Mouse (Mus musculus) midbrain, postnatal 0 days (tissue): ENCODE measurements around the gene Lmx1b. TPM values are rescaled to one million over a fixed set of nuclear protein-coding genes. Genes with fewer than 3 reads are reported as not detected.

Source experiments
- ATAC-seq: fragments of 200-750 bp; cut with Nextera tagmentation; 2 replicates; pipeline ENCODE4 v1.8.0; 2017; ENCODE audit warnings: moderate number of reproducible peaks, mild to moderate bottlenecking, moderate TSS enrichment, moderate library complexity; ENCODE audit not compliant: low FRiP score
- DNase-seq: peaks from one replicate; pipeline ENCODE4 v3.0.0-alpha.2; 2015; ENCODE audit warnings: low spot score
- H3K27ac ChIP-seq: fragments of 300-500 bp; sonication (generic); 2 replicates; pipeline ENCODE4 v1.5.1; 2014; ENCODE audit warnings: low read depth, mild to moderate bottlenecking, low read length, mixed read lengths
- H3K27me3 ChIP-seq: fragments of 300-500 bp; sonication (generic); 2 replicates; pipeline ENCODE4 v1.6.1; 2014; ENCODE audit warnings: low read length, control low read depth, mixed read lengths; ENCODE audit not compliant: insufficient read depth
- H3K36me3 ChIP-seq: fragments of 300-500 bp; sonication (generic); 2 replicates; pipeline ENCODE4 v1.6.1; 2014; ENCODE audit warnings: low read length, control low read depth, mixed read lengths; ENCODE audit not compliant: insufficient read depth
- H3K4me1 ChIP-seq: fragments of 300-500 bp; sonication (generic); 2 replicates; pipeline ENCODE4 v1.6.1; 2014; ENCODE audit warnings: mild to moderate bottlenecking, control low read depth, antibody characterized with exemption, low read length, mixed read lengths; ENCODE audit not compliant: insufficient read depth
- H3K4me2 ChIP-seq: fragments of 300-500 bp; sonication (generic); 2 replicates; pipeline ENCODE4 v1.6.1; 2014; ENCODE audit warnings: low read depth, mild to moderate bottlenecking, low read length, mixed read lengths; ENCODE audit not compliant: poor library complexity, severe bottlenecking
- H3K4me3 ChIP-seq: fragments of 300-500 bp; sonication (generic); 2 replicates; pipeline ENCODE4 v1.5.1; 2014; ENCODE audit warnings: low read depth, mild to moderate bottlenecking, low read length, moderate library complexity
- H3K9ac ChIP-seq: fragments of 300-500 bp; sonication (generic); replicated peaks from 2 replicates; pipeline ENCODE4 v1.6.1; 2014; ENCODE audit warnings: mild to moderate bottlenecking, low read length, moderate library complexity, mixed read lengths; ENCODE audit not compliant: poor library complexity, severe bottlenecking
- H3K9me3 ChIP-seq: fragments of 300-500 bp; sonication (generic); 2 replicates; pipeline ENCODE4 v1.6.1; 2016; ENCODE audit warnings: low read length, control low read depth
- CTCF ChIP-seq: IDR thresholded peaks from 2 replicates; pipeline ENCODE4 v1.5.1; 2016; ENCODE audit warnings: antibody characterized with exemption, mild to moderate bottlenecking
- WGBS: fragments of 180-500 bp; shearing (Covaris S2); extraction: QIAGEN DNeasy Blood & Tissue Kit; methylation state at CpG from one replicate; pipeline ENCODE4 v1.1.7; 2014; 5-methylcytosine and 5-hydroxymethylcytosine counted together
- polyA plus RNA-seq: library from polyadenylated mRNA; unstranded; fragments of >200 nt; fragmentation: Nextera tagmentation; extraction: Ambion mirVana; gene quantifications from 2 replicates; pipeline ENCODE4 v1.2.1, GENCODE M21; 2015
- total RNA-seq: library from RNA; depleted of rRNA; stranded (reverse); fragments of >200 nt; gene quantifications from 2 replicates; pipeline ENCODE4 v1.2.3, GENCODE M21; 2014; rRNA removed

Gene Lmx1b
- total RNA-seq, result 7.0 and 8.4 TPM in 2 replicates
- 0.65 and 0.83 TPM in 2 replicates for polyA plus RNA-seq

DNA sequence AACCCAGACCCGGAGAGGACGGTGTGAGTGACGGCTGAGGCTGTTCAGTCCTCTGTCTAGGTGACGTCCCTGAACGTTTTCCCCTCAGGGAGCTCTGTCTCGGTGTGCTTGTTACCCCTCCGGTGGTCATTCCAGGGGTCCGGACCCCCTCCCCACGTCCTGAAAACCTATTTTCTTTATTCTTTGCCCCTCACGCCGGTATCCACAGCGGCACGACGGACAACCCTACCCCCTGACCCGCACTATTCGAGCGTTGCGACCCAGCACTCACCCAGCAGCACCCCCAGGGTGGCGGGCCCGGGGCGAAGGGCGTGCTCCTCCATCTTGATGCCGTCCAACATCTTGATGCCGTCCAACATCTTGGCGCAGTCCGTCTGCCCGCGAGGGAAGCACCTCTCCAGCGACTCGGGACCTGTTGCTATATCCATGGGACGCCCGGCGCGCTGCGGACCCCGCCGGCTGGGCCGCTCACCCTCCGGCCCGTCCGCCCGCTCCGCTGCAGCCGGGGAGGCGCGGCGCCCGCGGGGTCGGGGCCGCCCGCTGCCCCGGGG lies at the start of gene Lmx1b:
Lmx1b (minus strand) TSS at position 341 of the 551 bp plus-strand sequence.
- H3K4me3 ChIP-seq, result peak within 1 kb of the TSS; percentile 26
- TF ChIP-seq CTCF, result no peak
- no peaks in the 10 kb centered on the region for H3K36me3 ChIP-seq
- no peak within 1 kb of the TSS for H3K27ac ChIP-seq
- DNase-seq, result no peak
- ATAC-seq, result no peak
- H3K4me1 ChIP-seq, result no peaks in the 10 kb centered on the region
- no peaks in the 10 kb centered on the region for H3K9me3 ChIP-seq
- WGBS, result 2% methylated on average over 44 of the region's 53 CpGs
- no peak within 1 kb of the TSS for H3K9ac ChIP-seq
- peaks cover 70% of the 10 kb centered on the region for H3K27me3 ChIP-seq
- peak within 1 kb of the TSS; percentile 40 for H3K4me2 ChIP-seq

DNA sequence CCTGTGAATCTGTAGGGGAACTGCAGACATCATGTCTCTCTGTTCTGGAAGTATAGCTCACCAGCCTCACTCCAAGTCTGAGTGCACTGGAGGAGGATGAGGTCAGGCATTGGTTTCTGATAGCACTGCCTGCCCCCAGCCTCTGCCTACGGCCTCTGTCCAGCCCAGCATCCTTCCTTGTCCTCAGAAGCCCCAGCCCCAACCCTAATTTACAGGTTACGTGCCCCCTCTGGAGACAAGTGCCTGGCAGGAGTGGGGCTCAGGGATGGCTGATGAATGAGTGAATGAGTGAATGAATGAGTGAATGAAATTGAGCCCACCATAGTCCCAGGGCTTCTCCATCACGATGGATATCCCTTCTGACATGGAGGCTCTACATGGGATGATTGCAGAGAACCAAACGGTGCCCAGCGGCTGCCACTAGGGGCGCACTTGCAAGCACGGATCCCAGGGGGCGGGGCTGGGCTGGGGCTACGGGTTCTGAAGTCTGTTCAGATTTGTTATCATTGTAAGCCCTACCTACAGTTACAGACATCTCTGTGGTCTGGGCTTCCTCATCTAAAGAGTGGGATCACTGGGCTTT lies 49.7 kb upstream of the Lmx1b start:
- peak; percentile 64; the same call in 1 of the 2 replicates for ATAC-seq

DNA sequence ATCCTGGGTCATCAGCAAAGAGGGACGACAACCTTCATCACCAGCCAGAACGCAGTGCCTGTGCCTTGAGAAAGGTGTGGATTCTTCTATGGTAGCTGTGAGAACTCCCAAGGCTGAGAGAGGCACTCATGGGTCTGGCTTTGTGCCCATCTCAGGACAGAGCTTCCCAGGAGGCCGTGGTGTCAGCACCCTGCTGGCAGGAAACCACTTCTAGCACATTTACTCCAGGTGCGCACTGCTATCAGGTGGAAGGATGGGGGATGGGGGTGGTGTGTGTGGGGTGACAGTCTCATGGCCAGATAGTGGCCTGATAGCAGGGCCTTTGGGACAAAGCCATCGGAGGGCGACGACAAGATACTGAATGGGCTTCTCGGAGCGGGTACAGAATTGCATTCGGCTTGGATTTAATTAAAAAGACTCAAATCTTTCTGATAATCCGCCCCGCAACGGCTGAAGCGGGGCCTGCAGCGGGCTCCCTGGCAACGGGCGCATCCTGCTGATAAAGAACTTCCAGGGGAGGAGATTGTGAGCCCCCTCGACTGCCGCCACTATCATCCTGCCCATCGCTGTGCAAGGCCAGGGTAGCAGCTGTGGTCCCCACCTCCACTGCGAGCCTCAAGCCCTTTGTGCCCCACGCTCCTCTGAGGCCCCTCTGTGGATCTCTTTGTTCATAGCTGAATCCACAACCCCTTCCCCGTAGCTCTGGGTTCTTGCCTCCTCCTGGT lies 49.0 kb upstream of the Lmx1b start:
- ATAC-seq (peak; percentile 18; the same call in 1 of the 2 replicates), DNase-seq (peak; percentile 25)
- Histone ChIP-seq H3K4me3 (no peak overlapping the region), H3K9ac (0 out of 2 replicates have a peak overlapping the region, but pooled peaks have one; percentile 24), H3K36me3 (no peaks in the 10 kb centered on the region), H3K9me3 (no peaks in the 10 kb centered on the region), H3K4me1 (peaks cover 10% of the 10 kb centered on the region; the same call in 1 of the 2 replicates), H3K4me2 (no peak overlapping the region), H3K27me3 (no peaks in the 10 kb centered on the region), H3K27ac (peak overlapping the region; percentile 55)
- TF ChIP-seq CTCF, result no peak
- whole genome bisulfite sequencing, result 16% methylated on average over 23 of the region's 23 CpGs

More for the DNA sequence above, 49.7 kb upstream of the Lmx1b start:
- Histone ChIP-seq H3K9ac (0 out of 2 replicates have a peak overlapping the region, but pooled peaks have one; percentile 24), H3K27ac (peak overlapping the region; percentile 55), H3K9me3 (no peaks in the 10 kb centered on the region), H3K4me2 (no peak overlapping the region), H3K27me3 (no peaks in the 10 kb centered on the region), H3K4me1 (peaks cover 10% of the 10 kb centered on the region; the same call in 1 of the 2 replicates), H3K4me3 (no peak overlapping the region), H3K36me3 (no peaks in the 10 kb centered on the region)
- TF ChIP-seq CTCF, result peak; percentile 79
- peak; percentile 46 for DNase-seq
- WGBS, result 30% methylated on average over 9 of the region's 9 CpGs

GRCm38 (mm10) chr2:33683594-33683993 lies 43.3 kb upstream of the Lmx1b start:
- DNase-seq (no peak), ATAC-seq (no peak)
- WGBS, result 54% methylated on average over 4 of the region's 4 CpGs
- no peaks in the 10 kb centered on the region for H3K9me3 ChIP-seq
- no peaks in the 10 kb centered on the region for H3K36me3 ChIP-seq
- H3K4me2 ChIP-seq, result no peak overlapping the region
- TF ChIP-seq CTCF, result no peak
- no peaks in the 10 kb centered on the region for H3K27me3 ChIP-seq
- H3K4me3 ChIP-seq, result no peak overlapping the region
- H3K9ac ChIP-seq, result no peak overlapping the region
- H3K27ac ChIP-seq, result no peak overlapping the region
- H3K4me1 ChIP-seq, result no peaks in the 10 kb centered on the region

GRCm38 (mm10) chr2:33683095-33683494 lies 42.8 kb upstream of the Lmx1b start:
- ATAC-seq (no peak), DNase-seq (no peak)
- no peak for TF ChIP-seq CTCF
- no peak overlapping the region for H3K4me2 ChIP-seq
- no peak overlapping the region for H3K27ac ChIP-seq
- H3K36me3 ChIP-seq, result no peaks in the 10 kb centered on the region
- H3K9ac ChIP-seq, result no peak overlapping the region
- no peaks in the 10 kb centered on the region for H3K27me3 ChIP-seq
- no peak overlapping the region for H3K4me3 ChIP-seq
- no peaks in the 10 kb centered on the region for H3K4me1 ChIP-seq
- no peaks in the 10 kb centered on the region for H3K9me3 ChIP-seq
- WGBS, result 37% methylated on average over 6 of the region's 6 CpGs

DNA sequence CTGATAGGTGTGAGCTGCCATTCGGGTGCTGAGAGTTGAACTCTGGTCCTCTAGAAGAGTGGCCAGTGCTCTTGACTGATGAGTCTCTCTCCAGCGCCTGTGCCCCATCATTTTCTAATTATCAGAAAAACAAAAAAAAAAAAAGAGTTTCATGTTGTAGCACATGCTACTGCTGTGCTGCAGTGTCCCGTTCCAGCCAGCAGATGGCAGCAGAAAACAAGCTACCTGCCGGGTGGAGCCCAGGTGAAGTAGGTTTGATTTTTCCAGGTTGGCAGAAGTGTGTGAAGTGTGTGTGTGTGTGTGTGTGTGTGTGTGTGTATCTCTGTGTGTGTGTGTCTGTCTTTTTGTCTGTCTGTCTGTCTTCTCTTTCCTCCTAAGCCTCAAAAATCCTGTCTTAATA lies 41.9 kb upstream of the Lmx1b start:
- 13% methylated on average over 4 of the region's 4 CpGs for WGBS
- Histone ChIP-seq H3K9ac (no peak overlapping the region), H3K27me3 (no peaks in the 10 kb centered on the region), H3K4me2 (no peak overlapping the region), H3K36me3 (no peaks in the 10 kb centered on the region), H3K4me1 (no peaks in the 10 kb centered on the region), H3K9me3 (no peaks in the 10 kb centered on the region), H3K4me3 (no peak overlapping the region), H3K27ac (no peak overlapping the region)
- ATAC-seq (no peak), DNase-seq (peak; percentile 73)
- peak; percentile 96 for TF ChIP-seq CTCF
